Mouse (Mus musculus) forebrain, postnatal 0 days (tissue): ENCODE results near the gene Senp1. TPM values are rescaled to one million over a fixed set of nuclear protein-coding genes. Genes with fewer than 3 reads are reported as not detected.
A peak's percentile ranks its signal among the peaks of the same experiment; 100 is the strongest.

Source experiments
- ATAC-seq: fragments of 200-750 bp; cut with Nextera tagmentation; 2 replicates; pipeline ENCODE4 v1.8.0; 2017; ENCODE audit warnings: mild to moderate bottlenecking, moderate library complexity
- DNase-seq: peaks from one replicate; pipeline ENCODE4 v3.0.0-alpha.2; 2015
- H3K27ac ChIP-seq: fragments of 300-500 bp; sonication (generic); 2 replicates; pipeline ENCODE4 v1.5.1; 2014; ENCODE audit warnings: low read depth, mild to moderate bottlenecking, antibody characterized with exemption, low read length, moderate library complexity, mixed read lengths
- H3K27me3 ChIP-seq: fragments of 300-500 bp; sonication (generic); 2 replicates; pipeline ENCODE4 v1.6.1; 2014; ENCODE audit warnings: mild to moderate bottlenecking, low read length, mixed read lengths; ENCODE audit not compliant: insufficient read depth
- H3K36me3 ChIP-seq: fragments of 300-500 bp; sonication (generic); 2 replicates; pipeline ENCODE4 v1.6.1; 2014; ENCODE audit warnings: mild to moderate bottlenecking, moderate library complexity; ENCODE audit not compliant: insufficient read depth
- H3K4me1 ChIP-seq: fragments of 300-500 bp; sonication (generic); 2 replicates; pipeline ENCODE4 v1.6.1; 2014; ENCODE audit warnings: antibody characterized with exemption; ENCODE audit not compliant: insufficient read depth
- H3K4me2 ChIP-seq: fragments of 300-500 bp; sonication (generic); 2 replicates; pipeline ENCODE4 v1.6.1; 2014; ENCODE audit warnings: low read depth, mild to moderate bottlenecking, moderate library complexity
- H3K4me3 ChIP-seq: fragments of 300-500 bp; sonication (generic); 2 replicates; pipeline ENCODE4 v1.5.1; 2014; ENCODE audit warnings: low read depth, low read length, mixed read lengths
- H3K9ac ChIP-seq: fragments of 300-500 bp; sonication (generic); 2 replicates; pipeline ENCODE4 v1.6.1; 2014; ENCODE audit warnings: mild to moderate bottlenecking
- H3K9me3 ChIP-seq: fragments of 300-500 bp; sonication (generic); 2 replicates; pipeline ENCODE4 v1.6.1; 2016; ENCODE audit warnings: low read length
- CTCF ChIP-seq: sonication (generic); IDR thresholded peaks from 2 replicates; pipeline ENCODE4 v1.5.1; 2016; ENCODE audit warnings: antibody characterized with exemption, control low read depth, low read depth
- WGBS: fragments of 180-500 bp; shearing (Covaris S2); extraction: QIAGEN DNeasy Blood & Tissue Kit; methylation state at CpG from one replicate; pipeline ENCODE4 v1.1.7; 2014; 5-methylcytosine and 5-hydroxymethylcytosine counted together
- polyA plus RNA-seq: library from polyadenylated mRNA; unstranded; fragments of >200 nt; fragmentation: Nextera tagmentation; extraction: Ambion mirVana; gene quantifications from 2 replicates; pipeline ENCODE4 v1.2.1, GENCODE M21; 2015
- total RNA-seq: library from RNA; depleted of rRNA; stranded (reverse); fragments of >200 nt; gene quantifications from 2 replicates; pipeline ENCODE4 v1.2.3, GENCODE M21; 2014; rRNA removed

The Senp1 gene
- total and polyA plus RNA-seq, 2 experiments from 2014 or later: 12.2 to 19.8 TPM

DNA sequence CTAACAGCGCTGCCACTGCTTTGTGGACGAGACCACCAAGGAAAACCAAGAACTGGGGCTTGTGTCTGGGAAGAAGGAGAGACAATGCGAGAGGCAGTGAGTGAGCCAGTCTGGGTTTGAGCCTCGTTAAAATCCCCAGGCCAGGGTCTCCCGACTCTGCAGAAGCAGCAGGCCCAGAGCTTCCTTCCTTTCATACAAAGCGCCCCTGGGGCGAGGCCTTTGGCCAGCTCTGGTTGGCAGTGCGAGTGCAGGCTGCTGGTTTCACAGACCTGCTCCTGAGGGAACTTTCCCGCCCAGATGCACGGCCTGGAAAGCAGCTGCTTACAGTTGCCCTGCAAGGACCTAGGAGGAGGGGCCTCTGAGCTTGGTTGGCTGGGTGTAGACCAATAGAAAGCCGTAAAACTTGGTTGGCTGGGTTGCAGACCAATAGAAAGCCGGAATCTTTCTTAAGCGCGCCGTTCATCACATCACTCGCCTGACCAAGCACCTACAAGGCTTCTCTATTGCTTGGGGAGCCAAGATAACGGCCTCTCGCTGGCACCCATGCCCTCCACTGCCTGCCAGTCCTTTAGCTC is 100.7 kb downstream of the Senp1 start:
- H3K4me1 ChIP-seq: peaks cover 18% of the 10 kb centered on the region
- ATAC-seq (peak; percentile 98), DNase-seq (peak; percentile 93)
- H3K9me3 ChIP-seq: no peaks in the 10 kb centered on the region
- peak overlapping the region; percentile 62 for H3K4me2 ChIP-seq
- peak overlapping the region; percentile 29 for H3K4me3 ChIP-seq
- WGBS: 1% methylated on average over 18 of the region's 18 CpGs
- no peaks in the 10 kb centered on the region for H3K27me3 ChIP-seq
- no peak for TF ChIP-seq CTCF
- no peaks in the 10 kb centered on the region for H3K36me3 ChIP-seq
- peak overlapping the region; percentile 60 for H3K9ac ChIP-seq
- H3K27ac ChIP-seq: peak overlapping the region; percentile 84

DNA sequence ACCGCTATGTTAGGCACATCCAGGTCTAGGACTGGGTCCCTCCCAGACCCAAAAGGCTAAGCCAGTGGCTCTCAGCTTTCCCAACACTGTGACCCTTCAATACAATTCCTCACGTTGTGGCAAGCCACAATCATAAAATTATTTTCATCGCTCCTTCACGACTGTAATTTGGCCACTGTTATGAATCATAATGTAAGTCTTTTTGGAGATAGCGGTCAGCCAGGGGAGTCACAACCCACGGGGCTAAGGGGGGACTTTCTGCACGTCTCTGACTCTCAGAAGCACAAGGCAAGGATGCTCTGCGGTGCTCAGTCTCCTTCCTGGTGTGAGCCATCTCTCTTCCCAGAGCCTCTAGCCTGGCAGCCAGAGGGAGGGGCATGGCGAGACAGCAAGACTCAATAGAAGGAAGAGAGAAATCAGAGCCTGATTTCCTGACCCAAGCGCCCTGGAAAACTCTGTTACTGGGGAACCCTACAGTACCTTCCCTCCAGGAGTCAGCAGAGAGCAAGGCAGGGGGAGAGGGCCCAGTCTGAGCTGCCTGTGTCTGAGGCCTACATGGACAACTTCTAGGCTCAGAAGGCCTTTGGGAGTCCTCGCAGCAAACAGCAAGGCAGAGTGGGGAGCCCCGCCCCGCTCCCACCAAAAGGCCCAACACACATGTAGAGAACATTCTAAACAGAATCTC is 101.4 kb downstream of the Senp1 start:
- TF ChIP-seq CTCF: peak; percentile 54
- Histone ChIP-seq H3K4me2 (peak overlapping the region; percentile 62), H3K9me3 (no peaks in the 10 kb centered on the region), H3K4me3 (peak overlapping the region; percentile 29), H3K9ac (peak overlapping the region; percentile 60), H3K27me3 (no peaks in the 10 kb centered on the region), H3K27ac (peak overlapping the region; percentile 84), H3K36me3 (no peaks in the 10 kb centered on the region), H3K4me1 (peaks cover 18% of the 10 kb centered on the region)
- ATAC-seq: peak; percentile 36; the same call in 1 of the 2 replicates
- DNase-seq: no peak
- WGBS: 32% methylated on average over 13 of the region's 13 CpGs

DNA sequence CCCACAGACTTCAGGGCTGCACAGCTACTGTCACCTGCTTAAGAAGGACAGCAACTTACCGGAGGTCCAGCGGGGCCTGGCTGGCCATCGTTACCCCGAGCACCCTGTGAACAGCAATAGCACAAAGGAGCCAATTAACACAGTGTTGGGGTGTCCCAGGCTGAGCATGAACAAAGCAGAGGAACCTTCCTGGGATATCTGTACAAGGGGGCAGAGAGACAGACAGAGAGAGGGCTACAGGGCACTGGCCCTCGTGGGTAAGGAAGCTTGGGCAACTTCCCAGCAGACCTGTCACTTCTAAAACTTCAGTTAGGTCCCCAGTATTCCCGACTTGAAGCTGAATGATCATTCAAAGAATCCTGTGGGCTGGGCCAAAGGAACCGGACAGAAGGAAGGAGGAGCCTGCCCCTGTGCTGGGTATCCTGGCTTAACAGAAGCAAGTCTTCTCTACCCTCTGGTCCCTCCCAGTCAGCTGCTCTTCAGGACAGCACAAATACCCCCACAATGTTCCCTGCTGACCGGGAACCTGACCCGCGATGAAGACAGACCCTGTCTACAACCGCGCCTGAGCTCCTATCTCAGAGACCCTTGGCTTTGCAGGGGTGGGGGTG is 102.2 kb downstream of the Senp1 start:
- Histone ChIP-seq H3K4me1 (peaks cover 12% of the 10 kb centered on the region), H3K9me3 (no peaks in the 10 kb centered on the region), H3K36me3 (no peaks in the 10 kb centered on the region), H3K9ac (no peak overlapping the region), H3K4me2 (no peak overlapping the region), H3K27ac (no peak overlapping the region), H3K4me3 (no peak overlapping the region), H3K27me3 (no peaks in the 10 kb centered on the region)
- no peak for ATAC-seq
- no peak for DNase-seq
- 17% methylated on average over 12 of the region's 12 CpGs for WGBS
- no peak for TF ChIP-seq CTCF

DNA sequence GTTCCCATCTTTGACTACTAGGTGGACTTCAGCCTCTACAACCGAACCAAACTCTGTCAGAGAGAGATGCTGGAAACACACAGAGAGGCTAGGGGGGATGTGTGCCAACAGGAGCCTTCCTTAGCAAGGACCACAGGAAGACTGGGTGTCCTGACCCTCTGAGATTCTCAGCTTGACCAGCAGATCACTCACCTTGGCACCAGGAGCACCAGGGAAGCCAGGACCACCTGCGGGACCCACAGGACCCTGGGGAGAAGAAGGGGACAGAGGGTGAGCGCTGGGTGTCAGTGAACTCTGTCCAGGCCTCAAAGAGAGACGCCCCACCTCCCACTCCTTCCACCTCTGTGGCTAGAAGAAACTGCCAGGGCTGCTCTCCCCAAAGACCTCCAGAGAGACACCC is 102.8 kb downstream of the Senp1 start:
- H3K9ac ChIP-seq: no peak overlapping the region
- H3K4me1 ChIP-seq: peaks cover 9% of the 10 kb centered on the region
- no peak overlapping the region for H3K27ac ChIP-seq
- no peaks in the 10 kb centered on the region for H3K9me3 ChIP-seq
- H3K4me3 ChIP-seq: no peak overlapping the region
- no peak for DNase-seq
- no peak overlapping the region for H3K4me2 ChIP-seq
- no peaks in the 10 kb centered on the region for H3K36me3 ChIP-seq
- 17% methylated on average over 4 of the region's 4 CpGs for WGBS
- ATAC-seq: no peak
- TF ChIP-seq CTCF: no peak
- H3K27me3 ChIP-seq: no peaks in the 10 kb centered on the region

DNA sequence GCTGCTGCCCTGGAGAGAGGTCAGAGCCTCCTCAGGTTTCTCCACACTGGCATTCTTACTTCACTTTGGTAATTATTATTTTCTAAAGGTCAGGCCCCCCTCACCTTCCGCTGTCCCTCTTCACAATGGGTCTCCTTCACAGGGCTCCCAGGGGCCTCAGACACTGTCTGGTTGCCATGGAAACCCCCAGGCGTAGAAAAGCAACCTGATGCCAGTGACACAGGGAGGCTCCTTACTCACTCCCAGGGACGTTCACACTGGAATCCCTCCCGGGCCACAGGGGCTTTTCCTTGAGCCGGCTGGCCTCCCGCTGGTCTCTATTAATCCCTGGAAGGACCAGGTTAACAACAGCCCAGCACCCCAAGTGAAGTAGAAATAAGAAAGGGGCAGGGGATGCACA is 103.4 kb downstream of the Senp1 start:
- Histone ChIP-seq H3K9ac (no peak overlapping the region; the same call in 1 of the 2 replicates), H3K9me3 (no peaks in the 10 kb centered on the region), H3K27ac (no peak overlapping the region), H3K4me2 (peak overlapping the region; percentile 23), H3K4me1 (peaks cover 9% of the 10 kb centered on the region), H3K36me3 (no peaks in the 10 kb centered on the region), H3K27me3 (no peaks in the 10 kb centered on the region), H3K4me3 (no peak overlapping the region)
- ATAC-seq (no peak), DNase-seq (peak; percentile 62)
- 3% methylated on average over 6 of the region's 6 CpGs for WGBS
- no peak for TF ChIP-seq CTCF

DNA sequence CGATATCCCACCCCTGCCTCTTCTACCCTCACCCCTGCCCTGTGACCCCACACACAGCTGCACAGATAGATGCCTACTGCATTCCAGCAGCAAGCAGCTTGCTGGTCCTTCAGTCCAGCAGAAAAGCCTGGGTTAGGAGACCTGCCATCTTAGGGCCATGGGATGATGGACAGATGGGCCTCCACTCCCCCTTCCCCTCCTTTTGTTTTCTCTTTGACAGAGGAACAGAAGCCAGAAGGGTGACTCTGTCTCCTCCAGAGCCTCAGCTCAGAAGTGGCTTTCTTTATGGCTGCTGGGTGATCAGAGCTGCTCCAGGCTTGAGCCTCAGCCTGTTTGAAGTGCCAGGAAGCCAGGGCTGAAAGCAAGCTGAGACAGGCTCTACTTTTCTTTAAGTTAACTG is 104.0 kb downstream of the Senp1 start:
- WGBS: 42% methylated on average over 1 of the region's 1 CpGs
- no peaks in the 10 kb centered on the region for H3K36me3 ChIP-seq
- TF ChIP-seq CTCF: no peak
- peaks cover 9% of the 10 kb centered on the region for H3K4me1 ChIP-seq
- no peak overlapping the region for H3K27ac ChIP-seq
- H3K4me2 ChIP-seq: no peak overlapping the region
- no peaks in the 10 kb centered on the region for H3K27me3 ChIP-seq
- ATAC-seq: no peak
- H3K9me3 ChIP-seq: no peaks in the 10 kb centered on the region
- H3K9ac ChIP-seq: no peak overlapping the region
- H3K4me3 ChIP-seq: no peak overlapping the region
- no peak for DNase-seq

Other genes with a start within 250 kb of the Senp1 start
- 20.7 and 29.4 TPM in 2 replicates for gene Hdac7, start 249.2 kb downstream of the Senp1 start, total RNA-seq
- gene Hdac7, start 249.2 kb downstream of the Senp1 start, polyA plus RNA-seq: 16.2 and 21.6 TPM in 2 replicates
- gene Vdr, start 183.1 kb downstream of the Senp1 start, total RNA-seq: 0.15 and 0.76 TPM in 2 replicates
- 0.04 and 0.05 TPM in 2 replicates for gene Vdr, start 183.1 kb downstream of the Senp1 start, polyA plus RNA-seq
- 44.4 and 50.8 TPM in 2 replicates for gene Tmem106c, start 129.5 kb downstream of the Senp1 start, total RNA-seq
- gene Tmem106c, start 129.5 kb downstream of the Senp1 start, polyA plus RNA-seq: 62.8 and 66.1 TPM in 2 replicates
- 7.6 and 28.3 TPM in 2 replicates for gene Col2a1, start 89.0 kb downstream of the Senp1 start, total RNA-seq
- 2.5 and 4.9 TPM in 2 replicates for gene Col2a1, start 89.0 kb downstream of the Senp1 start, polyA plus RNA-seq
- gene Pfkm, start 1.2 kb downstream of the Senp1 start, total RNA-seq: 90.1 and 91.9 TPM in 2 replicates
- 76.4 and 86.3 TPM in 2 replicates for gene Pfkm, start 1.2 kb downstream of the Senp1 start, polyA plus RNA-seq
- 46.3 and 56.9 TPM in 2 replicates for gene Asb8, start 71.9 kb upstream of the Senp1 start, total RNA-seq
- gene Asb8, start 71.9 kb upstream of the Senp1 start, polyA plus RNA-seq: 36.5 and 46.8 TPM in 2 replicates
- gene Ccdc184, start 73.4 kb upstream of the Senp1 start, total RNA-seq: 50.7 and 66.0 TPM in 2 replicates
- gene Ccdc184, start 73.4 kb upstream of the Senp1 start, polyA plus RNA-seq: 56.3 and 68.9 TPM in 2 replicates
- not detected in 2 replicates for gene Olfr288, start 101.8 kb upstream of the Senp1 start, total RNA-seq
- 0.10 TPM in 1 of 2 replicates, not detected in the other for gene Olfr288, start 101.8 kb upstream of the Senp1 start, polyA plus RNA-seq
- gene Gm44579, start 127.2 kb upstream of the Senp1 start, total RNA-seq: 0.08 and 0.29 TPM in 2 replicates
- gene Gm44579, start 127.2 kb upstream of the Senp1 start, polyA plus RNA-seq: 0.15 TPM in 1 of 2 replicates, not detected in the other
- 0.15 and 0.24 TPM in 2 replicates for gene Olfr287, start 127.3 kb upstream of the Senp1 start, total RNA-seq
- gene Olfr287, start 127.3 kb upstream of the Senp1 start, polyA plus RNA-seq: 0.25 and 0.45 TPM in 2 replicates
- not detected in 2 replicates for gene Olfr286, start 140.7 kb upstream of the Senp1 start, total RNA-seq
- not detected in 2 replicates for gene Olfr286, start 140.7 kb upstream of the Senp1 start, polyA plus RNA-seq
- gene H1fnt, start 163.5 kb upstream of the Senp1 start, total RNA-seq: not detected in 2 replicates
- not detected in 2 replicates for gene H1fnt, start 163.5 kb upstream of the Senp1 start, polyA plus RNA-seq
- gene Zfp641, start 202.4 kb upstream of the Senp1 start, total RNA-seq: 11.4 and 14.8 TPM in 2 replicates
- gene Zfp641, start 202.4 kb upstream of the Senp1 start, polyA plus RNA-seq: 3.8 and 6.6 TPM in 2 replicates
- not detected in 2 replicates for gene Olfr285, start 223.6 kb upstream of the Senp1 start, total RNA-seq
- gene Olfr285, start 223.6 kb upstream of the Senp1 start, polyA plus RNA-seq: not detected in 2 replicates
- 0.81 TPM in 1 of 2 replicates, not detected in the other for gene Olfr284, start 247.2 kb upstream of the Senp1 start, total RNA-seq
- gene Olfr284, start 247.2 kb upstream of the Senp1 start, polyA plus RNA-seq: not detected in 2 replicates